Mouse (Mus musculus): ENCODE data around the gene Zdhhc1. TPM values are rescaled to one million over a fixed set of nuclear protein-coding genes. Genes with fewer than 3 reads are reported as not detected.

Gene Zdhhc1
- total and polyA plus RNA-seq, 3 experiments = 13.0 to 40.5 (median 13.3) TPM

DNA sequence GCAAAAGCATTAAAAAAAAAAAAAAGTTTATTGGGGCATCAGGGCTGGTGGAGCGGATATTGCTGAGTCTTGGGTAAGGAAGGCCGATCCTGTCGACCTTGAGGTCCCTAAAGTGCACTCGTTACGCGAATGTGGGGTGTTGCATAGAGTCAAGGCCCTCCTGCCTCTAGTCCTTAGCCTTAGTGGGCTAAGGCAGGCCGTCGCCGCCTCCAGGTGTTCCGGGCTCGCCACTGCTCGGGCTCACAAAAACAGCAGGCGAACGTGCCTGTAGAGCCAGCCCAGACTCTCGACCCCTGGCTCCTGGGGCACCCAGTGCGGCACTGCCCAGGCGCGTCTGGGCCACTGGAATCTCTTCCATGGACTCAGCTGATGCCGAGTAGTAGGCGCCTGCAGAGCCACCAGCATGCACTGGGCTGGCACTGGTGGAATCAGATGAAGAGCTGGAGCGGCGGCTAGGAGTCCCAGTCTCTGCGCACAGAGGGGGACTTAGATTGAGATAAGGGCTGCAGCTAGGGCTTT is 24.2 kb downstream of the Zdhhc1 start:
- Histone ChIP-seq H3K79me2 (replicated peaks; ENCODE audit: control insufficient read depth, insufficient read depth, low read length) (no peaks in the 10 kb centered on the region), H3K9ac (ENCODE audit: low read depth, low read length) (no peak overlapping the region), H3K36me3 (ENCODE audit: control insufficient read depth, insufficient read depth, low read length) (no peaks in the 10 kb centered on the region; the same call in 1 of the 2 replicates), H3K27ac (no peak overlapping the region; the same call in 1 of the 2 replicates), H3K4me1 (ENCODE audit: control insufficient read depth, insufficient read depth, low read length) (peaks cover 26% of the 10 kb centered on the region), H3K27me3 (ENCODE audit: control insufficient read depth, insufficient read depth, low read length) (no peaks in the 10 kb centered on the region), H3K4me3 (no peak overlapping the region)
- WGBS = 86% methylated on average over 23 of the region's 23 CpGs
- intact Hi-C loops (cut with DNase I) = no loop called here
- TF ChIP-seq POLR2A (IDR thresholded peaks at IDR 0.05; ENCODE audit: insufficient read depth, low read depth, low read length) (no peak), EP300 (IDR thresholded peaks at IDR 0.05; ENCODE audit: insufficient read depth, low read depth, low read length) (no peak), CTCF (IDR thresholded peaks at IDR 0.05) (no peak)
- DNase-seq = no peak

DNA sequence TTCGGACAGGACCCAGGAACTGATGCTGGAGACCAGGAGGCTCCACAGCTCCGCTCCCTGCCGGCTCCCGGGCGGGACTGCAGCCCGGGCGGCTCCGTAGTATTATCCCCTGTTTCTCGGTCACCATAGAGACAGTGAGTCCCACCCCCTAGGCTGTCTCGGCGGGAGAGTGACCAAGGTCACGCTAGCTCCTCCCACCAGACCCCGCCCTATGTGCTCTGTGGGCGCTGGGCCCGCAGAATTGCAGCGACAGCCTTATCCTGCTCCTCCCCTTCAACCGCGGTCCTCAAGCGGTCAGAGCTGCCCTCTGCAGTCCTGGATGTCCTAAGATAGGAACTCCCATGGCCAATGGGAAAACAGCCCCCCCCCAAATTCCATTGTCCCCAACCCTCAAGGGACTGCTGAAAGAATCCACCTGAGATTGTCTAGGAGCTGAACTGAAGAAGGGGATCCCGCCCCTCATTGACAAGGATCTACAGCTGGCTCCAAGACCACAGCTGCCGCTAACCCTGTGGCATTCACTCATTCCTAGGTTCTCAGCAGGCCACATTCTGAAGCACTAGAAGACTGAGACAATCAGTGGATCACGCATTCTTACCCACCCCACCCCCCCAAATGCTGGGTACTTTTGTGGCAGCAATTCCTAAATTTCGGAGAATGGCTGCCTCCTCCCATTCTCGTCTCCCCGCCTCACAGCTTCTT is 25.2 kb downstream of the Zdhhc1 start, which contains the start of gene Tppp3:
Gene Tppp3, minus strand, starts transcription at position 213 of the 702 bp plus-strand sequence.
- Histone ChIP-seq H3K27ac (peak within 1 kb of the TSS; percentile 75), H3K27me3 (ENCODE audit: control insufficient read depth, insufficient read depth, low read length) (no peaks in the 10 kb centered on the region), H3K36me3 (ENCODE audit: control insufficient read depth, insufficient read depth, low read length) (no peaks in the 10 kb centered on the region; the same call in 1 of the 2 replicates), H3K4me3 (peak within 1 kb of the TSS; percentile 53), H3K4me1 (ENCODE audit: control insufficient read depth, insufficient read depth, low read length) (peaks cover 32% of the 10 kb centered on the region), H3K9ac (ENCODE audit: low read depth, low read length) (peak within 1 kb of the TSS; percentile 61), H3K79me2 (replicated peaks; ENCODE audit: control insufficient read depth, insufficient read depth, low read length) (no peaks in the 10 kb centered on the region)
- TF ChIP-seq POLR2A (IDR thresholded peaks at IDR 0.05; ENCODE audit: insufficient read depth, low read depth, low read length) (peak; percentile 90), CTCF (IDR thresholded peaks at IDR 0.05) (peak; percentile 82), EP300 (IDR thresholded peaks at IDR 0.05; ENCODE audit: insufficient read depth, low read depth, low read length) (peak; percentile 83)
- intact Hi-C loops (cut with DNase I) = loop anchor here (2.0 kb wide), 2 partner anchors 17 to 57 kb away; no protein-coding TSS in a partner anchor
- 12% methylated on average over 25 of the region's 25 CpGs for WGBS
- DNase-seq = peak; percentile 97

DNA sequence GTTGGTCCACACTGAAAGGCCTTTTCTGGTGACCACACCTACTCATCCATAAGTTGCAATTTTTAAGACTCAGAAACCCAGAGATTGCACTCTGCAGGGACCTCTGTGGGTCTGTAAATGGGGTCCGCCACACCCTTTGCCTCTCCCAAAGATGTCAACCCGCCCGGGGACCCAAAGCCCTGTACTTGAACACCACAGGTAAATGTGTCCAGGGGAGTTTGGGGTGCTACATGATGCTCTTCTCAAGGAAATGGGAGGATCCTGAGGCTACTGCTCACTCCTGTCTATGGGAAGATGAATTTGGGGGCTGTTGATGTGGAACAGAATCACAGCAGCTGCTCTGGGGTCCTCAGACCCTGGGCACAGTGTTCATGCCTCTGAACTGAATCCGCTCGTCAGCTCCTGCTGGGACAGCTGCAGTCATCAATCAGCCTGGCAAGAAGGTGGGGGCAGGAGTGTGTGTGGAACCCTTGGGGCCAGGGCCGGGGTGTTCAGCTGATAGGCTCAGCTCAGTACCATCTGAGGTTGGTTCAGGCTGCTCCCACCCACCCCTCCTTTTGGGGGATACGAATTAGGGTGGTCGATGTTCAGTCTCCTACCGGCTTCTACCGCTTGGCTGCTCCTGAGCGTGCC is 25.9 kb downstream of the Zdhhc1 start:
- Histone ChIP-seq H3K36me3 (ENCODE audit: control insufficient read depth, insufficient read depth, low read length) (no peaks in the 10 kb centered on the region; the same call in 1 of the 2 replicates), H3K9ac (ENCODE audit: low read depth, low read length) (peak overlapping the region; percentile 61), H3K27ac (peak overlapping the region; percentile 75), H3K4me1 (ENCODE audit: control insufficient read depth, insufficient read depth, low read length) (peaks cover 30% of the 10 kb centered on the region), H3K27me3 (ENCODE audit: control insufficient read depth, insufficient read depth, low read length) (no peaks in the 10 kb centered on the region), H3K4me3 (peak overlapping the region; percentile 53), H3K79me2 (replicated peaks; ENCODE audit: control insufficient read depth, insufficient read depth, low read length) (no peaks in the 10 kb centered on the region)
- DNase-seq = peak in 1 of 2 experiments; percentile 14
- intact Hi-C loops (cut with DNase I) = loop anchor here (2.0 kb wide), 2 partner anchors 16 to 56 kb away; no protein-coding TSS in a partner anchor
- no peak for TF ChIP-seq POLR2A (IDR thresholded peaks at IDR 0.05; ENCODE audit: insufficient read depth, low read depth, low read length)
- TF ChIP-seq CTCF (IDR thresholded peaks at IDR 0.05) = no peak
- no peak for TF ChIP-seq EP300 (IDR thresholded peaks at IDR 0.05; ENCODE audit: insufficient read depth, low read depth, low read length)
- WGBS = 34% methylated on average over 11 of the region's 11 CpGs

DNA sequence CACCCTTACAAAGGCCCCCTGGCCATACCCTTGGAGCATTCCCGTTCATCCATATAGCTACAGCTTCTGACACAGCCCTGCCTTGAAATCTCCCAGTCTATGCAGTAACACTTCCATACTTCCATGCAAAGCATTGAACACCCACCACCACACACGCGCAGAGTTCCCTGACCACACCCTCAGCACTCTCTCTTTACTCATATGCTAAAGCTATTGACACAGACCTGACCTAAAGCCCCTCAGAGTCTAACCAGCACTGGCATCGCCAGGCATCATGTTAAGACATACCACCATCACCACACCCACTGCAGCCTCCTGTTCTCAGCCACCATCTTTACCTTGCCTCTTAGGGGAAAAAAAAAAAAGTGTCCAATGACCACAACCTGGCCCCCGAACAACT is 26.4 kb downstream of the Zdhhc1 start:
- H3K4me1 ChIP-seq (ENCODE audit: control insufficient read depth, insufficient read depth, low read length) = peaks cover 30% of the 10 kb centered on the region
- no peak for DNase-seq
- H3K36me3 ChIP-seq (ENCODE audit: control insufficient read depth, insufficient read depth, low read length) = no peaks in the 10 kb centered on the region
- intact Hi-C loops (cut with DNase I) = loop anchor here (2.0 kb wide), 2 partner anchors 15 to 55 kb away; no protein-coding TSS in a partner anchor
- H3K27me3 ChIP-seq (ENCODE audit: control insufficient read depth, insufficient read depth, low read length) = no peaks in the 10 kb centered on the region
- H3K79me2 ChIP-seq (replicated peaks; ENCODE audit: control insufficient read depth, insufficient read depth, low read length) = no peaks in the 10 kb centered on the region
- TF ChIP-seq EP300 (IDR thresholded peaks at IDR 0.05; ENCODE audit: insufficient read depth, low read depth, low read length) (no peak), CTCF (IDR thresholded peaks at IDR 0.05) (no peak)
- H3K27ac ChIP-seq = peak overlapping the region; percentile 24
- no peak overlapping the region for H3K9ac ChIP-seq (ENCODE audit: low read depth, low read length)
- WGBS = 74% methylated on average over 5 of the region's 5 CpGs
- peak overlapping the region; percentile 53; the same call in 1 of the 2 replicates for H3K4me3 ChIP-seq

DNA sequence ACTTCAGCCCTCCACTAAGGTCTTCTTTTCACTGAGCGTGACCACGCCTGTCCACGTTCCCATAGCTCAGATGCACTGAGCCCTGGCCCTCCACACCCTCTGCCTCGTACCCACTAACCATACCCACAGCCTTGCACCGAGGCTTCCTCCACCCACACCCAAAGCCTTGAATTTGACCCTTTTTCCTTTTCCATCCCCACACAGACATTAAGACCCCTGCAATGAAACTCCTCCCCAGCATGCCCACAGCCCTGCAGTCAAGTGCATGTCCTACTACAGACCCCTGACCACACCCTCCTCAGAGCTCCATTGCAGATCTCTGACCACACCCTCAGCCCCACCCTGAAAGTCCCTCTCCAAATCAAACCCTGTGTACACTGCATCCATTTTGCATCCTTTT is 26.9 kb downstream of the Zdhhc1 start:
- H3K4me1 ChIP-seq (ENCODE audit: control insufficient read depth, insufficient read depth, low read length) = peaks cover 27% of the 10 kb centered on the region
- no peak for DNase-seq
- TF ChIP-seq POLR2A (IDR thresholded peaks at IDR 0.05; ENCODE audit: insufficient read depth, low read depth, low read length) = no peak
- TF ChIP-seq CTCF (IDR thresholded peaks at IDR 0.05) = no peak
- no peak for TF ChIP-seq EP300 (IDR thresholded peaks at IDR 0.05; ENCODE audit: insufficient read depth, low read depth, low read length)
- no peak overlapping the region for H3K9ac ChIP-seq (ENCODE audit: low read depth, low read length)
- H3K36me3 ChIP-seq (ENCODE audit: control insufficient read depth, insufficient read depth, low read length) = no peaks in the 10 kb centered on the region
- peak overlapping the region; percentile 53; the same call in 1 of the 2 replicates for H3K4me3 ChIP-seq
- no peaks in the 10 kb centered on the region for H3K27me3 ChIP-seq (ENCODE audit: control insufficient read depth, insufficient read depth, low read length)
- WGBS = 82% methylated on average over 5 of the region's 5 CpGs
- H3K27ac ChIP-seq = peak overlapping the region; percentile 24
- H3K79me2 ChIP-seq (replicated peaks; ENCODE audit: control insufficient read depth, insufficient read depth, low read length) = no peaks in the 10 kb centered on the region
- intact Hi-C loops (cut with DNase I) = loop anchor here (2.0 kb wide), 2 partner anchors 15 to 55 kb away; no protein-coding TSS in a partner anchor
